Mouse (Mus musculus): Measurements from ENCODE around the gene Nrde2.

The Nrde2 gene

GRCm38 (mm10) chr12:100124913-100125798, 34.3 kb downstream of the Nrde2 start:
- DNase-seq (ENCODE audit: extremely low spot score) = no peak

- no peak for DNase-seq (ENCODE audit: extremely low spot score)
Observed at GRCm38 (mm10) chr12:100123476-100123875, 36.0 kb downstream of the Nrde2 start.

DNA sequence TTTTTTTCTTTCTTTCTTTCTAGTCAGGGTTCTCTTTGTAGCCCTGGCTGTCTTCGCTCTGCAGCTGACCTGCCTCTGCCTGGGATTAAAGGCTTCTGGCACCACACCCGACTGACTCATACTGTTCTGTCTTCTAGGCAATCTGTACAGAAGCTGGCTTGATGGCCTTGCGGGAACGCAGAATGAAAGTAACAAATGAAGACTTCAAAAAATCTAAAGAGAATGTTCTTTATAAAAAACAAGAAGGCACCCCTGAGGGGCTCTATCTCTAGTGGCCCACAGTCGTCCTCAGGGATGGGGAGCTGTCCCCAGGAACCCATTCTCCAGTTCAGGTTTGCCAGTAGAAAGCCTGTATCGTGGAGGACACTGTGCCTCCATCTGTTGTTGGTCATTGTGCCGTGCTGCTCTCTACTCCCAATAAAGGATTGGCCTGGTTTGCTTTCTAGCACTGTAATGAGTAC, 36.5 kb downstream of the Nrde2 start:
- no peak for DNase-seq (ENCODE audit: extremely low spot score)

DNA sequence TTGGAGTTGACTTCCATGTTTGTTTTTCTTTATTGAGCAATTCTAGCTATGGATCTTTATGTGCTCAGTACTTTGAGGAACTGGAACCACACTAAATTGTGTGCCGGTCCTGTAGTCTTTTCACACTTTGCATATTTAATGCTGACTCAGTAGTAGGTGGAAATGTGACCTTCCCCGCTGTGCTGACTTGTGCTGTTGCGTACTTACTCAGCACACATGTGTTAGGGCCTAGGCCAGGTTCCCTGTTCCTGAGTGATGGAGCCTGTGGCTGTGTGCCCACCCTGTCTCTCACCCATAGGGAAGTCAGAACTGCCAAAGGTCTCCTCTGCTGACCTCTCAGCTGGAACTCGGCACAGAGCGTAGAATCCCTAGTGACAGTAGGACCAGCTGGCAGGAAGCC, 43.5 kb downstream of the Nrde2 start:
- no peak for DNase-seq (ENCODE audit: extremely low spot score)

DNA sequence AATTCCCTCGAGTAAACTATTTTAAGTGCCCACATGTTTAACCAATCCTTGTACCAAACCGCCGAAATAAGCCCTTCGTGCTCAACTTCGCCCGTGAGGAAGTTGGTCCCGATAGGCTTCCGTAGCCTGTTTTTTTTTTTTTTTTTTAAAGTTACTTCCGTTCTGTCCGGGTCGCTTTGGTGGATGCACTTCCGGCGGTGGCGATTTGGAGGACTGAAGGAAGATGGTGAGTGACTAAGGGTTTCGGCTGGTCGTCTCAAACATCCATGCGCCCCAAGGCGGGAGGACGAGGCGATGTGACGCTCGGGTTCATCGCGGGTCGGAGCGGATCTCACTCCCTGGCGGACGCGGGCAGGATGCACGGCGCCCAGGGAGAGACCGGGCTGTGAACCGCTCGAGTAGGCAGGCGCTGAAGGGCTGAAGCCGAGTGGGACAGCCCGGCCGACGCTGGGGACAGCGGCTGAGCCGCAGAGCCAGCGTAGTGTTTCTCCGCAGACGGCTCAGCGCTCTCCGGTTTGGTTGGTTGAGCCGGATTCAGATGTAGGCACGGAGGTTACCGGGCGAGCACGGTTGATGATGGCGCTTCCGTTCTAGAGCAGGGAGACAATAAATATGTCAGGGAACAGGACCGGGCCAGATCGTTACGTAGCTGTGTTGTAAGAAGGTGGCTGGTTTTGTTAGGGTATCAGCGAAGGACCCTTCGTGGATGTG, 49.3 kb downstream of the Nrde2 start, which contains the start of gene Psmc1:
Gene Psmc1, plus strand, starts transcription at position 169 of the 711 bp plus-strand sequence.
- peak; percentile 85 for DNase-seq (ENCODE audit: extremely low spot score)

DNA sequence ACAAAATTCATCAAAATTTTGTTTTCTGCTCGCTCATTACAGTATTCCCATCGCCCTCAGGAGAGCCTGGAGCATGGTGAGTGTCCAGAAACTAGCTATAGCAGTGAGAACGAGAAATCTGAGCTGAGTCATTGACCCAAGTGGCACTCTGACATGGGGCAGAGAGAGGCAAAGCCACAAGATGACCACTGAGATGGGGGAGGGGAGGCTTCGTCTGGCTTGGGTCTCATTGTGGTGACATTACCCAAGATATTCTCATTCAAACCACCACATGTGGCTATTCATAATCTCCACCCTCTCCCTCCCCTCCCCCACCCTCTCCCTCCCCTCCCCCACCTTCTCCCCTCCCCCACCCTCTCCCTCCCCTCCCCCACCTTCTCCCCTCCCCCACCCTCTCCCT, 52.0 kb downstream of the Nrde2 start:
- no peak for DNase-seq (ENCODE audit: extremely low spot score)

DNA sequence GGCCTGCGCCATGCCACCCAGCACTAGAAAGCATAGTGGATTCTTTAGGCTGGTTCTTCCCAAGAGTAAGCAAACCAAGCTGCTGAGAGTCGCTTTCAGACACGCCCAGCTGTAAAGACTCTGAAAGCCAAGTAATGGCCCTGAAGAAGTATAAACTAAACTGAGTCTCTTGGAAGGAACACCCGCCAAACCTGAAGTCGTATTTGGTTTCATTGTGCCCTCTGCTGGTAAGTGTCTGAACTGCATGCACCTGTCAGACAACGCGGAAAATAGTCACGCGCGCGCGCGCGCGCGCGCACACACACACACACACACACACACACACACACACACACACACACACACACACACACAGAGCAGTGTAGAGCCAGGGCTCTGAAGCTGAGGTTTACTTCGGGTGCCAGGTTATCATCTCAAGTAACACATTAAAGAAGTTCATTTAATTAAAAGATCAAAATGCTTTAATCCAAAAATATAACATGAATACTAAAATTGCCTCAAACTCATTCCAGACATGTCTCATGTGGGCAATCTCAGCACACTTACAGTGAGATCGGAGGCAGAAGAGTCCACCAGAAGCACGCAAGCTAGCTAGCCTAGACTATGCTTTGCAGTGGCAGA, 53.1 kb downstream of the Nrde2 start:
- peak; percentile 78 for DNase-seq (ENCODE audit: extremely low spot score)

DNA sequence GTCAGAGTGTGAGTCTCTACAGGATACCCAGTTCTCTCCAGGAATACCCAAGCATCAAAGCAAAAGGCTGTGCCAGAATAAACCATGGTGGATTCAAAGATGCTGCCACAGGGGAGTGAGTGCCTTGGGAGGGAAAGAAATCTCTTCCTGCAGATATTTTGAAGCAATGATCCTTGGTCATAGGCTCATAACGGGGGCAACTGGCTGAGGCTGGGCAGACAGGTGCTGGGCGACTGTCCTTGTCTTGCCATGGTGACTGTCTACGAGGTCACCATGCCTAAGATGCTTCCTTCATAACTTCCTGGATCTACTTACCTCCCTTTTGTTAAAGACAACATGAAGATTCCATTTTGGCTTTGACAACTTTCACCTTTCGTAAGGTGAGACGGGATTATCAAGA, 54.9 kb downstream of the Nrde2 start:
- DNase-seq (ENCODE audit: extremely low spot score) = no peak

DNA sequence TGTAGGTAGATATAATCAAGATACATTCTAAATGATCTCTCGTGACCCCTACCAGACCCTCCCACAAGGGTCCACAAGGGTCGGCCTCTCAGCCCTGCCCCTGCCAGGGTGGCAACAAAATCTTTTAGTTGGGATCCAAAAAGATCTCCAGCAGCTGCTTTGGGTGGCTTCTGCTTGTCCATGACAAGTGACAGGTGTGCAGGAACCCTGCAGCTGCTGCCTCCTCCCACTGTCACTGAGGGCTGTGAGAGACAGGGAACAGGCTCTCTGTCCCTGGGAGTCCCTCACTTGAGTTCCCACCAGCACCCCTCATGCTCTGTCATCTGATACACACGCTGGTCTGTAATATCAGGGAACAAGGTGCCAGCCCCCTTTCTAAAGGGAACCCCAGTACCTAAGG, 57.8 kb downstream of the Nrde2 start:
- no peak for DNase-seq (ENCODE audit: extremely low spot score)

DNA sequence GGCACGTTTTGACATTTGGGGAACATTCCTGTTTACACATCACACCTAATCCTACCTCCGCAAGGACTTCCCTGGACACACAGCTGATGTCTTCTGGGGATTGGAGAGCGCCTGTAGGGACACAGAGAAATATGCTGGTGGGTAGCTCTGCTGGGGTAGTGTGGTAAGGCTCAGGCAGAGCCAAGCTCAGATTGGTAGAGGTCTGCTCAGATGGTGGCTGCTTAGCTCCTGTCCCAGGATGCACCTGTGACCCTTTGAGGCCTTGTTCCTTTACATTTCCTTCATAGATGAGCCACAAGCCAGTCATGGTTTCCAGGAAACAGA, 58.8 kb downstream of the Nrde2 start:
- no peak for DNase-seq (ENCODE audit: extremely low spot score)

- DNase-seq (ENCODE audit: extremely low spot score) = no peak
Observed at GRCm38 (mm10) chr12:100099971-100100706, 59.3 kb downstream of the Nrde2 start.

GRCm38 (mm10) chr12:100093046-100093445, 66.4 kb downstream of the Nrde2 start:
- DNase-seq (ENCODE audit: extremely low spot score) = no peak

DNA sequence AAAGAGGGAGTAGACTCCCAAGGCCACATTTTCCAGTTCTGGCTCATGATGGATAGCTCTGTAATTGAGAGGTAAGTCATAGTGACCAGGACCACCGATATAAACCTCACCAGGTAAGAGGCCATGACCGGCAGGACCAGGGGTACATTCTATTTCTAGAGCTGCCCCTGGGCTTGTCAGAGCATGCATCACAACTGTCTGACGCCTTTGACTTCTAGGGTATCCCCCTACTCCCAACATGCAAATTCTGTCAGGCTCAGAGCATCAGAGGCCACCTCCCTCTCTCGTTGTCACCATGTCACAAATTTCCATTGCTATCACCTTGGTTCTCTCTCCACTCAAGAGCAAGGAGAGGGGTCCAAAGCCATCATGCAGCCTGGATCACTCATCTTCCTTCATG, 68.7 kb downstream of the Nrde2 start:
- DNase-seq (ENCODE audit: extremely low spot score) = no peak

- DNase-seq (ENCODE audit: extremely low spot score) = no peak
Observed at GRCm38 (mm10) chr12:100089265-100089664, 70.2 kb downstream of the Nrde2 start.

- DNase-seq (ENCODE audit: extremely low spot score) = no peak
Observed at GRCm38 (mm10) chr12:100088026-100088425, 71.4 kb downstream of the Nrde2 start.

GRCm38 (mm10) chr12:100079636-100080286, 79.7 kb downstream of the Nrde2 start:
- DNase-seq (ENCODE audit: extremely low spot score) = no peak

DNA sequence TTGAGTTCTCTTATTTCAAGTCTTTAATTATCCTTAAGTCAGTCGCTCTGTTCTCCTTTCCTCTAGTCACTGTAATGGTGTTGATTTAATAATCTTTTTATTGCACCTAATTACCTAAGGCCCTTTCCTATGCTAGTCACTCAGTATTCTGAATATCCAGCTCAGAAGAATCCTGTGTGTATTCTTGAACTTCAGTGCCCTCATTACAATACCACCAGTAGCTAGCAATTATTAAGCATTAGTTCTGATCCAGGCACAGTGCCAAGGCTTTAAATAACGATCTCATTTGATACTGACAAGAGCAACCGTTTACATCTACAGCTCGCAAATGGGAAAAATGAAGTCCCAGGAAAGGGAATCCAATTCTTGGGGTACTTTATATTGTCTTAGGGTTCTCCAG, 83.7 kb downstream of the Nrde2 start:
- no peak for DNase-seq (ENCODE audit: extremely low spot score)

Data from embryo, embryonic 9.5 days (tissue).